Mouse (Mus musculus) megakaryocyte, adult 5-6 weeks (primary cell): ENCODE results near the gene Gm37419. TPM values are rescaled to one million over a fixed set of nuclear protein-coding genes. Genes with fewer than 3 reads are reported as not detected.
A peak's percentile ranks its signal among the peaks of the same experiment; 100 is the strongest.

ENCODE experiments used
- ATAC-seq: 2 replicates; pipeline ENCODE4 v1.8.0; 2016; ENCODE audit warnings: mild to moderate bottlenecking, inconsistent platforms; ENCODE audit not compliant: poor library complexity, severe bottlenecking
- total RNA-seq, 2 experiments: library from RNA; stranded (forward) in 1 of 2; stranded (reverse) in 1 of 2; fragments of 153-499, 151-499 nt in 1 of 2; fragments of 221-1000, 200-1000 nt in 1 of 2; gene quantifications; 2 replicates each; pipeline versions ENCODE4 v1.2.3 to v1.2.4; 2015 to 2017

Gm37419 gene
- total RNA-seq, 2 experiments from 2014 or later, result not detected

GRCm38 (mm10) chr16:23978495-23978894 lies 9.8 kb upstream of the Gm37419 start:
- no peak for ATAC-seq

GRCm38 (mm10) chr16:23979446-23979845 lies 8.8 kb upstream of the Gm37419 start:
- ATAC-seq, result no peak

GRCm38 (mm10) chr16:23980201-23980870 lies 7.9 kb upstream of the Gm37419 start:
- ATAC-seq, result no peak

- no peak for ATAC-seq
These were observed 7.1 kb upstream of the Gm37419 start for GRCm38 (mm10) chr16:23980991-23981720.

GRCm38 (mm10) chr16:23981925-23982851 lies 6.1 kb upstream of the Gm37419 start:
- peak; percentile 39 for ATAC-seq

GRCm38 (mm10) chr16:23982891-23983588 lies 5.2 kb upstream of the Gm37419 start:
- ATAC-seq, result no peak

GRCm38 (mm10) chr16:23984183-23984582 lies 4.1 kb upstream of the Gm37419 start:
- peak; percentile 36 for ATAC-seq

- peak; percentile 13 for ATAC-seq
These were observed 3.4 kb upstream of the Gm37419 start for GRCm38 (mm10) chr16:23984760-23985466.

GRCm38 (mm10) chr16:23985467-23985861 lies 2.8 kb upstream of the Gm37419 start:
- peak; percentile 0; the same call in 1 of the 2 replicates for ATAC-seq

- no peak for ATAC-seq
These were observed 2.1 kb upstream of the Gm37419 start for GRCm38 (mm10) chr16:23986176-23986575.

- no peak for ATAC-seq
These were observed 1.4 kb upstream of the Gm37419 start for GRCm38 (mm10) chr16:23986871-23987270.

- no peak for ATAC-seq
These were observed 733 bp upstream of the Gm37419 start for GRCm38 (mm10) chr16:23987341-23988156.

GRCm38 (mm10) chr16:23988157-23988465 lies 171 bp upstream of the Gm37419 start:
- ATAC-seq, result no peak

- ATAC-seq, result no peak
These were observed 1.2 kb downstream of the Gm37419 start for GRCm38 (mm10) chr16:23989209-23990160.

- ATAC-seq, result no peak
These were observed 2.1 kb downstream of the Gm37419 start for GRCm38 (mm10) chr16:23990161-23990970.

GRCm38 (mm10) chr16:23991170-23991569 lies 2.9 kb downstream of the Gm37419 start:
- ATAC-seq, result peak; percentile 36; the same call in 1 of the 2 replicates

- no peak for ATAC-seq
These were observed 3.7 kb downstream of the Gm37419 start for GRCm38 (mm10) chr16:23991846-23992580.
